Mouse (Mus musculus) forelimb bud, embryonic 11.5 days (tissue): ENCODE results near the gene Sirt3.
A peak's percentile ranks its signal among the peaks of the same experiment; 100 is the strongest.

Source experiments
- DNase-seq: peaks from one replicate; pipeline ENCODE4 v3.0.0-alpha.2; 2012; ENCODE audit warnings: low read depth, low spot score

Sirt3 gene

GRCm38 (mm10) chr7:140848591-140848990 is 33.5 kb downstream of the Sirt3 start:
- no peak for DNase-seq

GRCm38 (mm10) chr7:140847755-140848580 is 34.1 kb downstream of the Sirt3 start, which contains the start of gene Odf3:
Gene Odf3 (plus strand): TSS chr7:140847805.
- no peak for DNase-seq

- no peak for DNase-seq
Measured at GRCm38 (mm10) chr7:140846676-140847075, 35.4 kb downstream of the Sirt3 start.

GRCm38 (mm10) chr7:140845683-140846082 is 36.4 kb downstream of the Sirt3 start:
- no peak for DNase-seq

GRCm38 (mm10) chr7:140844905-140845665 is 37.0 kb downstream of the Sirt3 start, which contains the start of gene Scgb1c1:
Gene Scgb1c1 (plus strand): TSS chr7:140845547.
- DNase-seq = peak; percentile 88

- no peak for DNase-seq
Measured at GRCm38 (mm10) chr7:140843806-140844205, 38.3 kb downstream of the Sirt3 start.

- DNase-seq = no peak
Measured at GRCm38 (mm10) chr7:140840750-140841735, 41.1 kb downstream of the Sirt3 start.

- no peak for DNase-seq
Measured at GRCm38 (mm10) chr7:140839556-140839955, 42.6 kb downstream of the Sirt3 start.

GRCm38 (mm10) chr7:140836243-140837115 is 45.6 kb downstream of the Sirt3 start:
- DNase-seq = no peak

- no peak for DNase-seq
Measured at GRCm38 (mm10) chr7:140835758-140836087, 46.4 kb downstream of the Sirt3 start.

- DNase-seq = no peak
Measured at GRCm38 (mm10) chr7:140834968-140835757, 46.9 kb downstream of the Sirt3 start, which contains the start of gene Urah. Gene Urah (plus strand): TSS chr7:140835018.

- DNase-seq = no peak
Measured at GRCm38 (mm10) chr7:140833341-140833740, 48.8 kb downstream of the Sirt3 start.

- no peak for DNase-seq
Measured at GRCm38 (mm10) chr7:140831447-140831846, 50.7 kb downstream of the Sirt3 start.

GRCm38 (mm10) chr7:140828171-140828881 is 53.8 kb downstream of the Sirt3 start:
- DNase-seq = peak; percentile 28

GRCm38 (mm10) chr7:140822731-140823130 is 59.4 kb downstream of the Sirt3 start:
- DNase-seq = no peak

- peak; percentile 60 for DNase-seq
Measured at GRCm38 (mm10) chr7:140821653-140822329, 60.3 kb downstream of the Sirt3 start, which contains the start of gene Zfp941. Gene Zfp941 (minus strand): TSS chr7:140822178.

- no peak for DNase-seq
Measured at GRCm38 (mm10) chr7:140821305-140821652, 60.8 kb downstream of the Sirt3 start.

- no peak for DNase-seq
Measured at GRCm38 (mm10) chr7:140820173-140820572, 61.9 kb downstream of the Sirt3 start.
